Mouse (Mus musculus): Measurements from ENCODE around the gene Chst1.

Chst1 gene

DNA sequence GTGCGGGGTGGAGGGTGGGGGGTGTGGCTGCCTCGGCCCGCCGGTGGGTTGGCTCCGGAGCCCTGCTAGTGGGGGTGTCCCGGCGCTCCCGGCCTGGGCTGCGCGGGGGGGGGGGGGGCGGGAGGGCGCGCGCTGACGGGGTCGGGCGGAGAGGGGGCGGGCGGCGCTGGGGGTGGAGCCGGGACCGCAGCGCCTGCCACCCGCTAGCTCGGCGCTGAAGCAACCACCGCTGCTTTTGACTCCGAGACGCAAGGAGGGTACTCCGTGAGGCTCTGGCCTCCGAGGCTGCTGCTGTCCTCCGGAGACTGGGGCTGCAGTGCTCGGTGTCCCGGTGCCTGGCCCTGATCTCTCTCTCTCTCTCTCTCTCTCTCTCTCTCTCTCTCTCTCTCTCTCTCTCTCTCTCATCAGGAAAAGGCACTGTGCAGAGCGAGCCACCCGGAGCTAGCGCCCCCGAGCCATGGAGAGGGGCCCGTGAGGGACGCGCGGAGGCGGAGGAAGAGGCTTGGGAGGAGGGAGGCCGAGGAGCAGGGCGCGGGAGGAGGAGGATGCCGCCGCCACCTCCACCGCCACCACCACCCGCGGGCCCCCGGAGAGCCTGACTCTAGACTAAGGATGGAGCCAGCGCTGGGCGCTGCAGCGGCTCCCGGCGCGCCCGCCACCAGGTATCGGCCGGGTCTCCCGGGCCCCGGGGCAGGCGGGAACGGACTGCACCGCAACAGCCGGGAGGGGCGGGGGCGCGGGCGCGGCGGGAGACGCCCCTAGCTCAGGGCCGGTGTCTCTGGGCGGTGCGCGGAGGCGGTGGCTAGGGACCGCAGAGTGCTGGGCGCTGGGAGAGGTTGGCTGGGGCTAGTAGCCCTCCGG lies at the start of gene Chst1:
Gene Chst1 (plus strand): TSS at position 221 of the 861 bp plus-strand sequence.
- no peak for DNase-seq (ENCODE audit: low spot score)

DNA sequence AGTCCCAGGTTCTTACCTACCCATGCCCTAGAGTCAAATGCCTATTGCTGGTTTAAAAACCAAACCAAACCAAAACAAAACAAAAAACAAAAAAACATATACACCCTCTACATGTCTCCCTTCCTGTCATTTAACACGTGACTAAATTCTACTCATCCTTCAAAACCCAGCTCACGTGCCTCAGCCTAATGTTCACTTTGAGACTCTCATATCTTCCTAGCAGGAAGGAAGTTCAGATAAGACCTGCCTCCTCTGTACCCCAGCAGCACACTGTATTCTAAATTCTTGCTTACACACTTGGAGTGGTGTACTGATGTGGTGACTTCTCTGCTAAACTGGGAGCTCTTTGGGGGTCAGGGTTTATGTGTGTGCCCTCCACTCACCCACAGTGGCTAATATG lies 49.5 kb upstream of the Chst1 start:
- no peak for DNase-seq (ENCODE audit: low spot score)

DNA sequence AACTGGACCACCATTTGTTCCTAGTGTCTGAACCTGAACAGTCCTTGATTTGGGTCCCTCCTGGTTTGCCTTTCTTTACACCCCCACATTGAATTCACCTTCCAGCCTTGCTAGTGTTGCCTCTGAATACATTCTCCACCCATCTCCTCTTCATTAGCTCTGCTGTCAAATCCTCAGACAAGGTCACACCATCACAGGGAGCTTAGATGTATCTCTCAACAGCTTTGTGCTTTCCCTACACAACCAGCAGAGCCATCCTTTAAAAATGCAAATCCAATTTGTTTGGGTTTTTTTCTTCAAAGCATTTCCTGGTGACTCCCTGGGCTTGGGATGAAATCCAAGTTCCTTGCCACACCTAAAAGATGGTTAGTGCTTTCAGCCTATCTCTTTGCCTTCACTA lies 45.0 kb upstream of the Chst1 start:
- DNase-seq (ENCODE audit: low spot score), result no peak

DNA sequence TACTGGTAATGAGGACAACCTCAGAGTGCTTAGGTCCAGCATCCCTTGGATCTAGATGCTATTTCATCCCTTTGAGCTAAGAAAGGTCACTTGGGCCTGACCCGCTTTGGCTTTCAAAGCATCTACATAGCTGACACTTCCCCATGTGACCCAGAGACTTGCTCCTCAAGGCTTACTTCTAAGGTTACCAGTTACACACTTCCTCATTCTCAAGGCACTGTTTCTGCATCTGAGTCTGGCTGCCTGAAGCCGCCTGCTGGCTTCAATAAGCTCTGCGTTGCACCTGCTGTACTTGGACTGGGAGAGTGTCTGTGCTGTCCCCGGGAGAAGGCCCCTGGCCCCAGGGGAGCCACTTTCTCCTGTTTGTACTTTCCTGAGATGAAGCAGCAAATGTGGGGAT lies 36.6 kb upstream of the Chst1 start:
- no peak for DNase-seq (ENCODE audit: low spot score)

DNA sequence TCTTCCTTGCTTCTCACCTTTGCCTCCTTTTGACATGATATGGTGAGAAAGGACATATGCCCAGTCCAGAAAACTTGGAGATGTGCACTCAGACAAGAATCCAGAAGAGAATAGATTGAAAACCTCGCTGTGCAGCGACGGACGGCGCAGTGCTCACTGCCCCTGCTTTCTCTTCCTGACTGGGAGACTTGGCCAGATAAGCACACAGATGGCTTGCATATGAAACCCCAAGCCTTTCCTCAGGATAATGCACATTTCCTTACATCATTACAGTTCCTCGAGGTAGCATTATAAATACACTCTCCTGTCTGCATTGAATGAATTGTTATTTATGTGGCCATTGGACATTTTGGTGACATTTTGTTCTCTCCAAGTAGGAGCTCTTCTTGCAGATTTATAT lies 28.9 kb upstream of the Chst1 start:
- DNase-seq (ENCODE audit: low spot score), result no peak

DNA sequence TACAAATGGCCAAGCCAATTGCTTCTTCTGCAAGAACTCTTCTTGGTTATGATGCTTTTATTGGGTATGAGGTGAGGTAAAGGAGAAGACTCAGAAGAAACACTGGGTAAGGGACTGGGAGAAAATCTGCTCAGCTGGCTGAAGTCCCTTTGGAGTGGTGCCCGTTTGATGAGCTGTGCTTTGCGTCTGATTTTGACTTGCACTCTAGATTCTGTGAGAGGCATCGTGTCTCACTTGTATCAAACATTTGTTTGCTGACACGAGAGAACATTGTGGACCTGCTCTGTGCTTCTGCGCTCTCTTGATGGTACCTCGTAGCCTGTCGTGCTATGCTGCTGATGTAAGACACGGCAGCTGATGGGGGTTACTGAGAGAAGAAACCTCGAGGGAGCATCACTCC lies 21.7 kb upstream of the Chst1 start:
- no peak for DNase-seq (ENCODE audit: low spot score)

DNA sequence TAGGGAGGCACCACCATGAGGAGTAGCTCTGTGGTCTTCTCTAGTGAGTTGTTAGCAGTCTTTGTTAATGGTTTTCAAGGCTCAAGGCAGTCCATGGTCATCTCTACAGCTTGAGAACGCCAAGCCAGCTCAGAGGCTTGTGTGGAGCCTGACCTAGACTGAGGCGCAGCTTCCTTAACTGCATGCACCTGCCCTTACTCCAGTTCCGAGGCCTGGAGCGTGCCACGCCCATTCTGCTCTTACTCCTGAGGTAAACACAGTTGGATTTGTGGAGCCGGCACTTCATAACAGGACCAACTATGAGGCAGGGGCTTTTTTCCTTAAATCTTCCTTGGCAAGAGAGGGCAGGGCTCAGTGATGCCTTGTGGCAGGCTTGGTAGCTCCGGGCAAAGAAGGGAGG lies 18.2 kb upstream of the Chst1 start:
- DNase-seq (ENCODE audit: low spot score), result no peak

DNA sequence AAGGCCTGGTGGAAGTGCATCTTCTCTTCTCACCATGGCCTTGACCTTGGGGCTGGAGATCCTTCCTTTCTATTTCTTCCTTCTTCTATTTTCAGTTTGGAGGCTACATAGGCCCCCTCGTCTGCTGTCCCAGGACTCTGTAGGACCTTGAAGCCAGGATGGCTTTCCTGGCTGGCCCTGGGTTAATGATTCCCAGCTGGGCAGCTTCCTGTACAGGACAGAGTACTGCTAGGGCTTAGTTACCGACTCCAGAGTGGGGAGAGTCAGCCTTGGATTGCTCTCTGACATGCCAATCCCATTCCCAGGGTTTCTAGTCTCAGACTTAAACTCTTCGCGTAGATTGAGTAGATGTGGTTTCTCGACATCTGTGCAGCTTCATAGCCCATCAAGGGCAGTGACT lies 16.9 kb upstream of the Chst1 start:
- no peak for DNase-seq (ENCODE audit: low spot score)

DNA sequence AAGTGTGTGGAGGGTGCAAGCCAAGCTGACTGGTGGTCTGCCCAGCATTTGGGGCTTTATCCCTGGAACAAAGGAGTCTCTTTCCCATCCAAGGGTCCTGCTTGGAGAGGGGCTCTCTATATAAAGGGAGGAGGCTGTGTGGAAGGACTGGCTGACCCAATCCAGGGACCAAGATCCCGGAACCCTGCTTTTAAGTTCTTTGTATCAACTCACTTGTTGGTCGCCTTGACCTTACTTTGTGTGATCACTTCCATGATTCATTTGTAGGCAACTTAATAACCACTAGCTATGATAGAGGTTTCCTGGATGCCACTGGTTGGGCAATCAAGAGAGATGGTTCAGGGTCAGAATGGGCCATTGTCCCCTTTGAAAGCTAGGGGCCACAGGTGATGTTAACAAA lies 11.7 kb upstream of the Chst1 start:
- no peak for DNase-seq (ENCODE audit: low spot score)

DNA sequence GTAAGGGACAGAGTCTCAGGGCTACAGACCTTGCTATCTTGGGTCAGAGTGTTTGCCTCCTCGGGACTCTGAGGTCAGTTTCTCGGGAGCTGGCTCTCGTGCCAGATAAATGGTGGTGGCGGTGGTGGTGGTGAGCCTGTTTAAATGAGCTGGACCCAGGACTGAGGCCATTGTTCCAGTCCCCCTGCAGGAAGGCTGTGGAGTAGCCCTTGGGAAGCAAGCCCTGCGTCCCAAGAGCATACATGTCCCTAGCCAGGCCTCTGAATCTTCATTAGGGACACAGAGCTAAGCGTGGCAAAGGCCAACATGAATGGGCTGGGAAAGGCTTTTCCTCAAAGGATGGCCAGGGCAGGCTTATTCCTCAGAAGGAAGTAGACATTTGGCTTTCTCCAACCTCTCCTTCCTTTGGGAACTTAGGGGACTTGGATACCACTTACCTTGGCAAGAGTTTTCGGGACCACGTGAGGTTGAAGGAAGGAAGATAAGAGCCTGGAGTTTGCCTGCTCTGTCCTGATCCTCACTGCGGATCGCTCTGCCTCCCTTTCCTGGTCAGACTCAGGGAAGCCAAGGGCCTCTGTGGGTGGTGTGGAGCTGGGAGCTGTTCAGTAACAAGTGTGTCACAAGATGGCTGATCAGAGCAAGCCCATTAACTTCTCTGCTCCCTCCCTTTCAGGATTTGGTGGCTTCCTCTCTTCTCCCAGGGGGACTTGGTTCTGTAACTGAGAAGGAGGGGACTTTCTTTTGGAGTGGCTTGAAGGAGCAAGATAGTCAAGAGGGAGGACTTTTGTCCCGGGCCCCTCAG lies 4.4 kb upstream of the Chst1 start:
- DNase-seq (ENCODE audit: low spot score), result no peak

DNA sequence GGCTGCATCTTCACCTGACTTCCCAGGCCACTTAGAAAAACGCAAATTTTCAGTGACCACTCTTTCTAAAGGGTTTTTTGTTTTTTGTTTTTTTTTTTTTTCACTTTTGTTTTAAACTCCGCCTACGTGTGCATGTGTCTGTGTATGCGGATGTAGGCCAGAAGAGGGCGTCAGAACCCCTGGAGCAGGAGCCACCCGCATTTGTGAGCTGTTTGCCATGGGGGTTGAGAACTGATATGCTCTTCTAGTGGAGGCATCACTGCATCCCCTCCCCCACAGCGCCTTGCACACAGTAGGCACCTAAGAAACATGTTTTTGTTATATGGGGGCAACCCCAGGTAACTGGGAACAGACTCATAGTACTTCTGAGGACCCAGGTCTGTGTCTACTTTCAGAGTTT lies 2.2 kb upstream of the Chst1 start:
- no peak for DNase-seq (ENCODE audit: low spot score)

DNA sequence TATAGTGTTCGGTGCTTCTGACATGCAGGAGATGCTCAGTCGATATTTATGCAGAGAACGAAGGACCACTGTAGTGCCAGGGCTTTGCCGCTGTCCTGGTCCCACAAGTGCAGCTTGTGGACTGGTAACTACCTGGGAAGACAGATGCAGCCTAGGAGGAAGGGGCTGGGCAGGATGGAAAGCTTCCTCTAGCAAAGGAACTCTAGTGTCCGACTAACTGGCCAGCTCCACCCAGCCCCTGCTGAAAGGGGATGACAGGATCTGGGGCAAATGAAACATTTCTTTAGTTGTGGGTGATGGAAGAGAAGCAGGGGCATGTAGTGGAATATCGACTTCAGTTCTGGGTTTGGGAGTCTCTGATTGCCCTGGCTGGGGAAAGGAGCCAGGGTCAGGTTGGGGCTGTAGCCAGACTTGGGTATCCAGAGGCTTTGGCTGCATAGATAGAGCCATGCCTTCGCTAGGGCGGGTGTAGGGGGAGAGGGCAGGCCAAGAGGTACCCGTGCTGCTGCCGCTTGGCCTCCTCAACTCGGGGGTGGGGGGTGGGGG lies 493 bp upstream of the Chst1 start:
- no peak for DNase-seq (ENCODE audit: low spot score)

DNA sequence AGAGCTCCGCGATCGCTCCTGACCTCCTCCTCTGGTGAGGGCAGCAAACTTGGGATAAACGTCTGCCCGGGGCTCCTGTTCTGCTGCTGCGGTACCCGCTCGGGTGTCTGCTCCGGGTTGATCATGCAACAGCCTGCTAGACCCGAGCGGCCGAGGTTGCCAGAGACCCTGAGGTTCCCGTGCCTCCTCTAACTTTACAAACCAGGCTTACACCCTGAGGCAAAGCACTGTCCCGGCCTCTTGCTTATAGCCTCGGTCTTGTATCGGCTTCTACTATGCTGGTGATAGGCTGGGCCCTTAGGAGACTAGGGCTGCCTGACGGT lies 802 bp downstream of the Chst1 start:
- DNase-seq (ENCODE audit: low spot score), result no peak

DNA sequence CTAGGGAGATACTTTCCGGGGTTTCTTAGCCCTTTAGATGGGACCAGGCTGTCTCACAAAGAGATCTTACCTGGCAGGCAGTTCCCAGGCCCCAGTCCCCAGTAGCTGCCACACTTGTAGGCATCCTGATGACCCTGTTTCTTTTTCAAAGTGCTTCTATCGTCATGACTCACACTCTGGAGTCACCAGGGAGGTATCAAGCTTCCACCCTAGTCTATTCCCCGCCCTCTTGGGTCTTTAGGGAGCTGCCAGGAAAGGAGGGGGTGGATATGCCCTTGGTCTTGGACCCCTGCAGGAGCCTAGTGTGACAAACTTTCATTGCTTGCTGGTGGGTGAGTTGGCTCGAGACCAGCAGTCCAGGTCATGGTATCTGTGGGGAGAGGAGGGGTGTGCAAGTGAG lies 1.7 kb downstream of the Chst1 start:
- no peak for DNase-seq (ENCODE audit: low spot score)

DNA sequence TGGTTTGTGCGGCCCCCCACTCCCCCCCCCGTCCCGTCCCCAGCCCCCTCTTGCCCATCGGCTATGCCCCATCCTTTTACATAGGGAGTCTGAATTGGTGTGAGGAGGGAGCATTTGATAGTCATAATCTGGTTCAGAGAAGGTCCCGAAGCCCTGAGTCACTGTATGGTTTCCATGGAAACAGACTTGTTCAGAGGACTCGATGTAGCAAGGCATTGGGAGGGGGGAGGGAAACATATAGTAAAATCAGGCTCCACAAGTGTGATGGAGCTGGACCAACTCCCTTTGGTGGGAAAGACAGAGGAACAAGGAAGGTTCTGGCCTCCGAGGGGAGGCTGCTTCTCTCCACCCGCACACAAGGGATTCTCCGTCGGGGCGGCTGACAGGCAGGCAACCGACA lies 2.6 kb downstream of the Chst1 start:
- DNase-seq (ENCODE audit: low spot score), result no peak

DNA sequence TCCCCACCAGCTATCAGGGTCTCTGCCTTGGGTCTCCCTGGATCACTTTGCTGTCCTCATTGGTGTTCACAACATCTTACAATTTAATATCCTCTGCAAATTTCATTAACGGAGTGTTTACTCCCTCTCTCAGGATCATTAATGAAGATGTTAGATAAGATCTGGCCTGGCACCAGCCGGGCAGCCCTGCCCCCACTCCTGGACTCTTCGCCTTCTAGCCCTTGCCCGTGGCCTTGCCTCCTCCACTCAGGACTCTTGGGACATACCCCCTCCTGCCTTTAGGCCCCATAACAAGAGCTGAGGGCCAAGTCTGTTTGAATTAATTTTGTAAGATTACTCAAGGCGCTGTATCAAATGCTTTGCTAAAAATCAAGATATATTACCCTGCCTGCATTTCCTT lies 4.1 kb downstream of the Chst1 start:
- no peak for DNase-seq (ENCODE audit: low spot score)

DNA sequence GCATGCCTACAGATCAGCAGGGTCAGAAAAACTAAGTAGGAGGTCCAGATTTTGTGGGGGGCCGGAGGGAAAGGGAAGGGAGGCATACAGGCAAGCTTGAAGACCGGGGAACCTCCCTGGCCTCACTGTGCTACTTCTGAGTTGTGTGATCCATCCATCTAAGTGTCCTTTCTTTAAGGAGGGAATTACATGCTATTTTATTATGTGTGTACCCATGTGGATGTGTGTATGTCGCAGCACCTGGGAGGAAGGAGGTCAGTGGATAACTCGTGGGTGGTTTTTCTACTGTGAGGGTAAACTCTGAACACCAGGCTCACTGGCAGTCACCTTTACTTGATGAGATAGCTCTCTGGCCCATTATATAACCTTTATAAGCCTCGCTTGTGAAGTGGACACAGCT lies 5.1 kb downstream of the Chst1 start:
- no peak for DNase-seq (ENCODE audit: low spot score)

DNA sequence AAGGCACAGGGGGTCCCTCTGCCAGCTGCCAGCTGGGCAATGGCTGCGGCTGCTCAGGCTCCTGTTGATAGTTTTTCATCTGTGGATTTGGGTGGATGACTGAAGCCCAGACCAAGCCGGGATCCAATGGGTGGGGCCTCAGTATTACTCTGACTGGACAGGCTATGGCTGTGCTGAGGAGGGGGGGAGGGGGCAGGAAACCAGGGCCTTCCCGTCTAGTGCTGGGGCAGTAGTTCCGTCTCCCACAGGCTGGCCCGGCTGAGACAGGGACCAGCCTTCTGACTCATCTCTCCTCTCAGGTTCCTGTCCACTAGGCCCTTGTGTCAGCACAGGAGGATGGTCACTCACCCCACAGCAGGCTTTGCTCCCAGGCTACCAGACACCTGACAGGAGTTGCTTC lies 6.5 kb downstream of the Chst1 start:
- DNase-seq (ENCODE audit: low spot score), result no peak

DNA sequence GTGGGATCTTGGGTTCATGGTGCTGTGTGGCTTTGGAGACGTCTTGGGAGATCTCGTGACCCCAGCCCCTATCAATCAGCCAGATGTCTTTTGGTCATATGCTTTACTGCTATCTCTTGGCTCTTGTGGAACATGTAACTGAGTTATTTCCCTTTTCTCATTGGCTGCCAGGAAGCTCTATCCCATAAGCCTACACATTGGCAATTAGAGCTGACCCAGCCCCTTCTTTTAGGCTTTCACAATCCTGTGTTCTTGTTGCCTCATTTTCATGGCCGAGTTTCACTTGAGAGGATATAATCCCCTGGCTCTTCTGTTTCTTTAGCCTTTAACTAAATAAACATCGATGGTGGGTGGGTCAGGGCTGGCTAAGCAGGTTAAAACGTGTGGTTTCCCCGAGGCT lies 7.6 kb downstream of the Chst1 start:
- DNase-seq (ENCODE audit: low spot score), result no peak

DNA sequence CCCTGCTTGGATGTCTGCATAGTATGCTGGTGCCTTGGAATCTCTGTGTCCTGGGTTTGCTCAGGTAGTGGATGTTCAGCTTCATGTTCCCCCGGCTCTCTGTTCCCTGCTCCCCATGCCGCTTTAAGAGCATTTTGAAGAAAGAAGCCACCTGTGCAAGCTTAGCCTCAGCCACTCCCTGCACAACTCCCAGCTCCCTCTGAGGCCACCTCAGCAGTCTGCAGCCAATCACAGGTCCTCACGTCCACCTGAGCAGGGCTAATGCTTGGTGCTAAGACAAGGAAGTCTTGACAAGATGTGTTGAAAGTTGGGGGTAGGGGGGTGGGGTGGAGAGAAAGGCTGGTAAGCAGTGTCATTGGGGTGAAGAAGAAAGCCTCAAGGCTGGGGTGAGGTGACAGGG lies 8.1 kb downstream of the Chst1 start:
- no peak for DNase-seq (ENCODE audit: low spot score)

DNA sequence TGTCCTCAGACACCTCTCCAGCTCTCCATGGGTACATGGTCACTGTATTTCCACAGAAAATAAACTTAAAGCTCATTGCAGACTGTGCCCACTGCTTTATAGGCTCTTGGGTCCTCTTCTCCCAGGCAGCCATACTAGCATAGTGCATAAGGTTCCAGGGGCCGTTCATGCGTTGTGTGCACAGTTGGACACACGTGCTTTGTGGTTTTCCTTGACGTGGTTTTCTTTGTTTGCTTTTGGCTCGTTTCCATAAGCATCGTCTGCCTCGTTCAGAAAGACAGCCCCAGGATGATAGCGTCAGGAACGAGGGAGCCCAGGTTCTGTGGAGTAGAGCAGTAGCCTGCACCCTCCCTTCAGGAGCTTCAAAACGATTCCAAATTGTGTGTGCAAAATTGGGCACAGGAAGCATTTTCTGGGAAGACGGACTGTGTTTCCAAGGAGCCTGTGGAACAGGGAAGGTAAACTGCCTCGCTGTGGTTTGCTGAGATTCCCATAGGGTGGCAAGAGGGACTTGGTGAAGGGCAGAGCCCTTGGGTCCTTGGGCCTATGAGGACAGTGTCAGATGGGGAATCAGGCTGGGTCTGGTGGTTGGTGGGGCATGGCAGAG lies 8.6 kb downstream of the Chst1 start:
- DNase-seq (ENCODE audit: low spot score), result no peak

DNA sequence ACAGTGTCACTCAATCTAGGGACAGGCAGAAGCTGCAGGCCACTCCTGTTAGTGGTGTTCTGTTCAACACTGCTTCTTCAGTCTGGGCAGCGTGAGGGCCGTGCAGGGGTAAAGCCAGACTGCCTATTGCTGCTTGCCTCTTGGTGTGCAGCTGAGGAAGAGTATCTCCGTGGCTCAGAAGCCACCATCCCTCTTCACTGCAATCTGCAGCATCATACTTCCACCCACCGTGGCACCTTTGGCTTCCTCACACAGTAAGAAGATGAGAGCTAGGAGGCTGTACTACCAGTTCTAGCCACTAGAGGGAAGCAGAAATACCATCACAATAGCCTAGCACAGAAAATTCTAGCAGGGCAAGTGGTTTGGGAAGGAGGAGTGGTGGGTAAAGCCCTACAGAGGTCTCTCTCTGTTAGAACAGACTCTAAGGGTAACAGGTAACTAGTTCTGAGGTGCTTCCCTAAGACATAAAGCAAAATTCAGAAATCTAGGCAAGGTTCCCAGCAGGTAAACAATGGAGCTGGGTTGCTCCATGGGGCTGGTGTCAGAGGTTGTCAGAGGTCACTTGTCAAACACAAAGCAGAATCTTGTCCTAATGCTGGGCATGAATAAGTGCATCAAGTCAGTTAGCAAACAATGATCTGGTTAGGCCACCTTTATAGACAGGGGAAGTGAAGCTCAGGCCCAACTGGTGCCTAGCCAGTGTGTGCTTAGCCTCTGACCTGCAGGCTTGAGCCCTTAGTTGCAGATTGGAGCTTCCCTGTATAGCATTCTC lies 9.5 kb downstream of the Chst1 start:
- peak; percentile 77 for DNase-seq (ENCODE audit: low spot score)
